11 mouse cellular contexts compared by ENCODE assay signal in the genomic region with DNA sequence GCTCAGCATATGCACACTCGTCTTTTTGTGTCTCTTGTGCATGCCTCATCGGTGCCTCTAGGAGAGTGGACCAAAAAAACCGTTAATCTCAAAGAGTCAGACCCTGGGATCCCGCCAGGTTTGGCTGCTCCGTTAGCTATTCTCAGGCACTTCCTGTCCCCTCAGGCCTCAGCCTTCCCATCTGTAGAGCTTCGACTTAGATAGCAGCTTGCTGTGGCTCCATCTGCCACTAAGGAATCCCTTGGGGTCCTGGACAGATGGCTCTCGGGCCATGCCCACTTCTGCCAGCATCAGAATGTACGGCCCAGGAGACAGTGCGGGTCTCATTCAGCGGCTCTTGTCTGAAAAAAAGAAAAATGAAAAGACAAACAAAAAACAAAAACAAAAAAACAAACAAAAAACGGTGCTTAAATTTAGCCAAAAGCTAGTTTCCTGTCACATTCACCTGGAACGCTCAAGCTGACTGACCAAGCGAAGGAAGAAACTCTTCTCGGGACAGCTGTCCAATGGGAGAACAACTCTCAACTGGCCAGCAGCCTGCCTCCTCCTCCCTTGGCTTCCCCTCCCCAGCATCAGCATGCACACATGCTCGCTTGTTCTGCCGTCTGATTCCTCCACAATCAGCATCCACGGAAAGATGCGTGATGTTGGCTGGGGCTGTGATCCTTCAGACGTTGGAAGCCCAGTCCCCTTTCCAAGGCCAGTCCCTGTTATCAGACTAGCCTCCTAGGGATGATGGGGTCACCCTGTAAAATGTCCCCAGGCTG.
DNase-seq lines count a peak whose midpoint lies in the region; ATAC-seq lines count a peak whose summit lies in the region.
"Had no signal": no experiment of that assay in that cellular context is flagged by ENCODE, and none has a peak within 500 bp of the region (broad histone marks: within the 10 kb centered on the region; RNA-seq: fewer than 3 reads in every experiment).

No protein-coding gene starts in this region.

- no peak overlapping the region for H3K27ac ChIP-seq in neural tube, embryonic 12.5 days
- no peak overlapping the region for H3K27ac ChIP-seq in neural tube, embryonic 15.5 days (replicated peaks)
- H3K27ac ChIP-seq in hindbrain, embryonic 11.5 days (ENCODE audit: low read depth, low read length) = 0 out of 2 replicates have a peak overlapping the region, but pooled peaks have one; percentile 3
- H3K27ac ChIP-seq: embryonic facial prominence, embryonic 15.5 days; intestine, embryonic 15.5 days had no signal

- no peaks in the 10 kb centered on the region for H3K36me3 ChIP-seq in neural tube, embryonic 12.5 days
- H3K36me3 ChIP-seq in neural tube, embryonic 15.5 days = no peaks in the 10 kb centered on the region
- no peaks in the 10 kb centered on the region for H3K36me3 ChIP-seq in hindbrain, embryonic 11.5 days (ENCODE audit: control insufficient read depth, insufficient read depth, low read length)
- H3K36me3 ChIP-seq: embryonic facial prominence, embryonic 15.5 days; intestine, embryonic 15.5 days had no signal

- DNase-seq in adrenal gland, postnatal 25 days = peak; percentile 4
- no peak for DNase-seq in adrenal gland, adult 2 months
- DNase-seq in hindbrain, embryonic 11.5 days (ENCODE audit: low spot score) = peak; percentile 52
- peak; percentile 12 for DNase-seq in skeletal muscle tissue, adult 2 months (ENCODE audit: low read depth, low spot score)
- DNase-seq in thymus, adult 18-20 months = no peak
- no peak for DNase-seq in urinary bladder, adult 18-20 months (ENCODE audit: low spot score in 2 of 2)
- DNase-seq: liver, postnatal 0 days had no signal

- no peaks in the 10 kb centered on the region for H3K27me3 ChIP-seq in neural tube, embryonic 12.5 days (replicated peaks)
- no peaks in the 10 kb centered on the region for H3K27me3 ChIP-seq in neural tube, embryonic 15.5 days (replicated peaks)
- no peaks in the 10 kb centered on the region for H3K27me3 ChIP-seq in hindbrain, embryonic 11.5 days (ENCODE audit: control insufficient read depth, insufficient read depth, low read length)
- H3K27me3 ChIP-seq: embryonic facial prominence, embryonic 15.5 days; intestine, embryonic 15.5 days had no signal

- H3K4me1 ChIP-seq in neural tube, embryonic 12.5 days = peaks cover 12% of the 10 kb centered on the region
- peaks cover 18% of the 10 kb centered on the region for H3K4me1 ChIP-seq in neural tube, embryonic 15.5 days
- peaks cover 12% of the 10 kb centered on the region for H3K4me1 ChIP-seq in hindbrain, embryonic 11.5 days (replicated peaks; ENCODE audit: control insufficient read depth, insufficient read depth, low read length)
- H3K4me1 ChIP-seq: embryonic facial prominence, embryonic 15.5 days; intestine, embryonic 15.5 days had no signal

- no peak overlapping the region for H3K4me3 ChIP-seq in neural tube, embryonic 12.5 days
- H3K4me3 ChIP-seq in neural tube, embryonic 15.5 days (replicated peaks) = no peak overlapping the region
- no peak overlapping the region for H3K4me3 ChIP-seq in hindbrain, embryonic 11.5 days (ENCODE audit: low read depth, low read length)
- H3K4me3 ChIP-seq: embryonic facial prominence, embryonic 15.5 days; intestine, embryonic 15.5 days had no signal

- no peak overlapping the region for H3K9ac ChIP-seq in neural tube, embryonic 12.5 days
- no peak overlapping the region for H3K9ac ChIP-seq in neural tube, embryonic 15.5 days (replicated peaks)
- H3K9ac ChIP-seq in hindbrain, embryonic 11.5 days (ENCODE audit: low read depth, low read length) = no peak overlapping the region
- H3K9ac ChIP-seq: embryonic facial prominence, embryonic 15.5 days; intestine, embryonic 15.5 days; liver, postnatal 0 days had no signal

- peak; percentile 44; the same call in 1 of the 2 replicates for ATAC-seq in neural tube, embryonic 12.5 days (ENCODE audit: low FRiP score, low read depth)
- ATAC-seq in neural tube, embryonic 15.5 days (ENCODE audit: low FRiP score) = no peak
- peak; percentile 63; the same call in 1 of the 2 replicates for ATAC-seq in hindbrain, embryonic 11.5 days (ENCODE audit: low FRiP score)
- ATAC-seq: intestine, embryonic 15.5 days; liver, postnatal 0 days had no signal

- 60% methylated on average over 19 of the region's 19 CpGs for WGBS in neural tube, embryonic 12.5 days
- WGBS in neural tube, embryonic 15.5 days = 45% methylated on average over 19 of the region's 19 CpGs
- 46% methylated on average over 19 of the region's 19 CpGs for WGBS in hindbrain, embryonic 11.5 days

- H3K9me3 ChIP-seq in neural tube, embryonic 12.5 days = no peaks in the 10 kb centered on the region
- H3K9me3 ChIP-seq in neural tube, embryonic 15.5 days (replicated peaks) = no peaks in the 10 kb centered on the region
- H3K9me3 ChIP-seq in hindbrain, embryonic 11.5 days (ENCODE audit: control insufficient read depth, low read length) = no peaks in the 10 kb centered on the region
- H3K9me3 ChIP-seq: embryonic facial prominence, embryonic 15.5 days; intestine, embryonic 15.5 days had no signal

- H3K4me2 ChIP-seq in neural tube, embryonic 12.5 days (replicated peaks) = no peak overlapping the region
- no peak overlapping the region for H3K4me2 ChIP-seq in neural tube, embryonic 15.5 days
- H3K4me2 ChIP-seq in hindbrain, embryonic 11.5 days (replicated peaks; ENCODE audit: low read depth, low read length) = no peak overlapping the region
- H3K4me2 ChIP-seq: embryonic facial prominence, embryonic 15.5 days; intestine, embryonic 15.5 days had no signal

Comparison
In these comparisons a context has a peak if more than half of its experiments do, and no peak if none do; other contexts are left out.
1. DNase-seq: peak in adrenal gland, postnatal 25 days (single experiment), hindbrain, embryonic 11.5 days (single experiment) and skeletal muscle tissue, adult 2 months (single experiment); none in adrenal gland, adult 2 months (single experiment), thymus, adult 18-20 months (0 of 2) and urinary bladder, adult 18-20 months (0 of 2).